Mouse (Mus musculus): ENCODE measurements at regions not wholly inside any gene's neighbourhood (a gene's known extent, or its start where the extent isn't known, plus 50 kb on each side); places are given as distances from the start of the nearest gene placed in this dataset.

DNA sequence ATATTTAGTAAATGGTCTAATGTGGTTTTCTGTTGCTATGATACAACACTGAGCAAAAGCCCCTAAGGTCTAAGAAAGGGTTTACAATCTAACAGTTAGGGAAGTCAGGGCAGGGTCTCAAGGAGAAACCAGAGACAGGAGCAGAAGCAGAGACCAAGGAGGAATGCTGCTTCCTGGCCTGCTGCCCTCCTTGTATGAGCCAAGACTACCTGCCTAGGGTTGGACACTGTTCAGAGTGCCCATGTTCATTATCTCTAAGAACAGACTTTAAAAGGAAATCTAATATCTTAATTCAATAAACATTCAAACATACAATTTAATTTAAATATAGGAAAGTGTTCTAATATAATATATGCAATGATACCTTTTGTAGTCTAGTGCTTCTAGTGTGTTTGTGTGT lies 63.0 kb upstream of the Tmem106b start:
- Histone ChIP-seq H3K27ac (ENCODE audit: low read length) (no peak overlapping the region), H3K4me3 (ENCODE audit: low read depth, low read length) (no peak overlapping the region), H3K27me3 (ENCODE audit: control insufficient read depth, insufficient read depth, low read depth, low read length) (no peaks in the 10 kb centered on the region), H3K4me1 (ENCODE audit: control insufficient read depth, insufficient read depth, low read length) (no peaks in the 10 kb centered on the region), H3K4me2 (ENCODE audit: low read length) (no peak overlapping the region), H3K36me3 (ENCODE audit: control insufficient read depth, insufficient read depth, low read length) (no peaks in the 10 kb centered on the region), H3K9ac (ENCODE audit: low read depth, low read length) (no peak overlapping the region), H3K9me3 (replicated peaks; ENCODE audit: control insufficient read depth, low read length, poor library complexity, severe bottlenecking) (no peaks in the 10 kb centered on the region)
- no peak for ATAC-seq

DNA sequence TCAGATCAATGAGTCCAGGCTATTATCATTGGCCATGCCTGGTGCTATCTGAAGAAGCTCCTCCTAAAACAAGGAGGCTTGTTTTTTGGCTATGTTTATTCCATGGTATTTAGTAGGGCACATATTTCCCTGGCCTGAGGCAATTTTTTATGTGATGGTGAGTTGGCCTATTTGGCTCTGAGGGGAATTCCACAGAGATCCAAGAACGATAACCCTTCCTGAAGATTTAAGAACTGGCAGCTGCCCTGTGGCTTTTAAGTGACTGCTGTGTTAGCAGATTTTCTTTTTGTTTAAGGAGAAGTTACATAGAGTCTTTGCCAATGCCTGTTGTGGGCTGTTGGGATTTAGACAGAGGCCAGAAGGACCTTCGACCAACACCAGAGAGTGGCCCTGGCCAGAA lies 74.9 kb upstream of the Tmem106b start:
- Histone ChIP-seq H3K27ac (ENCODE audit: low read length) (no peak overlapping the region), H3K4me3 (ENCODE audit: low read depth, low read length) (no peak overlapping the region), H3K9ac (ENCODE audit: low read depth, low read length) (no peak overlapping the region), H3K9me3 (replicated peaks; ENCODE audit: control insufficient read depth, low read length, poor library complexity, severe bottlenecking) (no peaks in the 10 kb centered on the region), H3K4me1 (ENCODE audit: control insufficient read depth, insufficient read depth, low read length) (no peaks in the 10 kb centered on the region), H3K27me3 (ENCODE audit: control insufficient read depth, insufficient read depth, low read depth, low read length) (no peaks in the 10 kb centered on the region), H3K36me3 (ENCODE audit: control insufficient read depth, insufficient read depth, low read length) (no peaks in the 10 kb centered on the region), H3K4me2 (ENCODE audit: low read length) (no peak overlapping the region)
- ATAC-seq: no peak
- WGBS: 90% methylated on average over 2 of the region's 2 CpGs

DNA sequence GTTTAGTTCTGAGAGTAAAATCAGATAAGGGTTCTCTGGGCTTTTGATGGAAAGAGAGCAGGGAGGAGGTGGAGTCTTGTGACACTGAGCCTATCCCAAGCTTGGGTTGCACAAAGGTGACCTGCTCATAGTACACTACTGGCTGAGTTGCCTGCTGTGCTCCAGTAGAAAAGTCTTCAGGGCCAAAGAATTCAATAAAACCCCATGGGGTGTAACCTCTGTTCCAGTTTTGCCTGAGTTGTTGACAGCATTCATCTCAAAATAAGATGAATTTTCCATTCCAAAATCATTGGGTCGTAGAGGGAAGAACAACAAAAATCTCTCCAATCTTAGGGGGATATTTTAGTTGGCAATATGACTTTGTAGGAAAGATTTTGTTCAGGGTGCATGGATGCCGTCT lies 75.8 kb upstream of the Tmem106b start:
- WGBS: 85% methylated on average over 2 of the region's 2 CpGs
- ATAC-seq: no peak
- no peaks in the 10 kb centered on the region for H3K36me3 ChIP-seq (ENCODE audit: control insufficient read depth, insufficient read depth, low read length)

DNA sequence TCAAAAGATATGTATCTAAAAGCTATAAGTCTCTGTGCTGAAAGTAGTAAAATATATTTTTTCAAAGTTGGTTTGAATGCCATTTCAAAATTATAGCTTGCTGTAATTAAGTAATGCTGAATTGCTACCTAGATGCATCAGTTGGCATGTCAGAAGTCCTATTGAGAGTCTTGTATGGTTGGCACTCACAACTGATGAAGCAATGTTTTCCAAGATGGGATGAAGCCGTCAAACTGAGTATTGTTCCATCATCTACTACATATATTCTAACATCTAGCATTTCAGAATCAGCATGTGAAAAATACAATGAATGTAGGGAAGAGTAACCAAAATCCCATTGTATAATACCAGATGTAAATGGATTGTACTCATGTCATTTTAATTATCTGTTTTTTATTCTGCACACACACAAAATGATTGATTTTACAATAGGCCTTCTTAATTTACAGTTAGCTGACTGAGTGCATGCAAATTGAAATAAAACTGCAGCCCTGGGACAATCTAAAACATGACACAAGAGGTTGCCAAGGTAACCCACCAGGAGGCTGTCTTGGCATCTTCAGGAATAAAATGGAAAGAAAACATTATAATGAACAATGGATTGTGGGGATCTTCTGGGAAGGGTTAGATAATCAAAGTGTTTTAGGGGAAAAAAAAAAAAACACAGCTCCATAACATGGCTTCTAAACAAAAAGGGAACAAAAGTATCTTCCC lies 92.2 kb upstream of the Tmem106b start:
- H3K9me3 ChIP-seq (replicated peaks; ENCODE audit: control insufficient read depth, low read length, poor library complexity, severe bottlenecking): no peaks in the 10 kb centered on the region
- no peak overlapping the region for H3K4me3 ChIP-seq (ENCODE audit: low read depth, low read length)
- H3K27me3 ChIP-seq (ENCODE audit: control insufficient read depth, insufficient read depth, low read depth, low read length): no peaks in the 10 kb centered on the region
- no peaks in the 10 kb centered on the region for H3K36me3 ChIP-seq (ENCODE audit: control insufficient read depth, insufficient read depth, low read length)
- peaks cover 6% of the 10 kb centered on the region for H3K4me1 ChIP-seq (ENCODE audit: control insufficient read depth, insufficient read depth, low read length)
- 0 out of 2 replicates have a peak overlapping the region, but pooled peaks have one; percentile 42 for H3K27ac ChIP-seq (ENCODE audit: low read length)
- no peak overlapping the region for H3K9ac ChIP-seq (ENCODE audit: low read depth, low read length)
- WGBS: 32% methylated on average over 1 of the region's 1 CpGs
- no peak overlapping the region for H3K4me2 ChIP-seq (ENCODE audit: low read length)
- peak; percentile 86 for ATAC-seq

More for the DNA sequence above, 75.8 kb upstream of the Tmem106b start:
- Histone ChIP-seq H3K9me3 (replicated peaks; ENCODE audit: control insufficient read depth, low read length, poor library complexity, severe bottlenecking) (no peaks in the 10 kb centered on the region), H3K27ac (ENCODE audit: low read length) (no peak overlapping the region), H3K4me1 (ENCODE audit: control insufficient read depth, insufficient read depth, low read length) (no peaks in the 10 kb centered on the region), H3K9ac (ENCODE audit: low read depth, low read length) (no peak overlapping the region), H3K4me2 (ENCODE audit: low read length) (no peak overlapping the region), H3K4me3 (ENCODE audit: low read depth, low read length) (no peak overlapping the region), H3K27me3 (ENCODE audit: control insufficient read depth, insufficient read depth, low read depth, low read length) (no peaks in the 10 kb centered on the region)

DNA sequence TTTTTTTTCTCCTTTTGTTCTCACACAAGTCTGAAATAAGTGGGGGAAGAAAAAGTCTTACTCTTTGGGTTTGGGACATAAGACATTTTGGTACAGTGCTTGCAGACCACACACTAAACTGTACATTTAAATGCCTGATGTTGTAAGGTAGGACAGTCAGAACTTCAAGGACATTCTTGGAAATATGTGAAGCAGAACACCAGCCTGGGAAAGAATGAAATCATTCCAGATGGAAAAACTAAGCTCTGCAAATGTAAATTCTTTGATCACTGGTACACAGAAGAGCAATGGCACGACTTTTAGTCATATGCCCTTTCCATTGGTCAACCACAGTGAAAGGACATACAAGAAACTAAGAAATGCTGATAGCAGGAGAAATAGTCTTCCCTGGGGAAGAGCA lies 98.0 kb upstream of the Tmem106b start:
- Histone ChIP-seq H3K9ac (ENCODE audit: low read depth, low read length) (no peak overlapping the region), H3K36me3 (ENCODE audit: control insufficient read depth, insufficient read depth, low read length) (no peaks in the 10 kb centered on the region), H3K27ac (ENCODE audit: low read length) (no peak overlapping the region), H3K9me3 (replicated peaks; ENCODE audit: control insufficient read depth, low read length, poor library complexity, severe bottlenecking) (no peaks in the 10 kb centered on the region), H3K27me3 (ENCODE audit: control insufficient read depth, insufficient read depth, low read depth, low read length) (no peaks in the 10 kb centered on the region), H3K4me1 (ENCODE audit: control insufficient read depth, insufficient read depth, low read length) (no peaks in the 10 kb centered on the region), H3K4me3 (ENCODE audit: low read depth, low read length) (no peak overlapping the region), H3K4me2 (ENCODE audit: low read length) (no peak overlapping the region)
- 44% methylated on average over 1 of the region's 1 CpGs for WGBS
- no peak for ATAC-seq

DNA sequence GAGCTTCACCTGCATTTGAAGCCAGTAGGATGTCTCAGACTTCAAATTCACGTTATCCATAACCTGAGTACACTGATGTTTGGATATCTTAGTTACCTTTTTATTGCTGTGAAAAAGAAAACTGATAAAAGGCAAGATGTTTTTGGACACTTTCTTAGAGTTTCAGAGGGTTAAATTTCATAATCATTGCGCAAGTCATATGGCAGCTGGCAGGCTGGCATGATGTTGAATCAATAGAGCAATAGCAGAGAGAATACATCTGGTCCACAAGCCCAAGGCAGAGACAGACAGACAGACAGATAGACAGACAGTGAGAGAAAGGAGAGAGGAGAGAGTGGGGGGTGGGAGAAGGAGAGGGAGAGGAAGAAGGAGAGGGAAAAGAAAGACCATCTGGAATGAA lies 102.3 kb upstream of the Tmem106b start:
- H3K4me1 ChIP-seq (ENCODE audit: control insufficient read depth, insufficient read depth, low read length): no peaks in the 10 kb centered on the region

DNA sequence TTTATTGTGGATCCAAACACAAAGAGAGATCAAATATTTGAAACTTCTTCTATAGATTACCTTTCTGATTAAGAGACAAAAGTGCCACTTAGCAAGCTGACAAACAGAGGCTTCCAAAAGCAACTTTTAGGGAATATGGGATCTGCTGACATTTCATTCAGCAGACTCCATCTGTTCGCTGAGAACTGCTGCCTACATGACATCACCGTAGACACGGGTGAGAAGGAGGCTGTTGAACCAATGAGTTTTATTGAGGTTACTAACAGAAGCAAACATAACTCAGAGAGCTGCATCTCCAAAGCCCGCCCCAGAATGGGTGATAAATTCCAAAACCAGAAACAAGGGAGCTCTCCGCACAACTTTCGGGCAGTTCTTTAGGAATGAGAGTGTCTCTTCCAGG lies 111.8 kb upstream of the Tmem106b start:
- Histone ChIP-seq H3K36me3 (ENCODE audit: control insufficient read depth, insufficient read depth, low read length) (no peaks in the 10 kb centered on the region), H3K9ac (ENCODE audit: low read depth, low read length) (no peak overlapping the region), H3K27me3 (ENCODE audit: control insufficient read depth, insufficient read depth, low read depth, low read length) (no peaks in the 10 kb centered on the region), H3K4me3 (ENCODE audit: low read depth, low read length) (no peak overlapping the region), H3K9me3 (replicated peaks; ENCODE audit: control insufficient read depth, low read length, poor library complexity, severe bottlenecking) (no peaks in the 10 kb centered on the region), H3K4me1 (ENCODE audit: control insufficient read depth, insufficient read depth, low read length) (no peaks in the 10 kb centered on the region), H3K27ac (ENCODE audit: low read length) (no peak overlapping the region), H3K4me2 (ENCODE audit: low read length) (no peak overlapping the region)
- ATAC-seq: no peak
- 88% methylated on average over 6 of the region's 6 CpGs for WGBS

More for the DNA sequence above, 102.3 kb upstream of the Tmem106b start:
- no peak overlapping the region for H3K9ac ChIP-seq (ENCODE audit: low read depth, low read length)
- ATAC-seq: no peak
- H3K4me2 ChIP-seq (ENCODE audit: low read length): no peak overlapping the region
- 91% methylated on average over 2 of the region's 2 CpGs for WGBS
- H3K36me3 ChIP-seq (ENCODE audit: control insufficient read depth, insufficient read depth, low read length): no peaks in the 10 kb centered on the region
- H3K27ac ChIP-seq (ENCODE audit: low read length): no peak overlapping the region
- no peaks in the 10 kb centered on the region for H3K9me3 ChIP-seq (replicated peaks; ENCODE audit: control insufficient read depth, low read length, poor library complexity, severe bottlenecking)
- no peaks in the 10 kb centered on the region for H3K27me3 ChIP-seq (ENCODE audit: control insufficient read depth, insufficient read depth, low read depth, low read length)
- no peak overlapping the region for H3K4me3 ChIP-seq (ENCODE audit: low read depth, low read length)

DNA sequence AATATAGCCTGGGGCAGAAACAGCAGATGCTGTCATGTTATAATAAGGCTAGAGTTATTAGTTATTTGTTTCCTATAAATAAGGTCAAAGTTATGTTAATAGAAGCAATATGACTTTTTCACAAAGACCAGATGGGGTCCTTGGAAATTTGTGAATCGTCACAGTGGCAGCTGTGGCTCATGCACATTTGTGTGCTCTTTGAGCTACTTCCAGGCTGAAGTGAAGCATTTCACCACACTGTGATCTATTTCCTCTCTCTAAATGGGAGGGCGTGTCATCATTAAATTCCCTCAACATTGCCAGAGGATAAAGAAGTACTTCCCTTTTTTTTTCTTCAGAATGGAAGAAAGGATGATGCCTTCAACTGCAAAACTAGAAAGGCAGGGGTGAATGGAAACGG lies 157.9 kb upstream of the Tmem106b start:
- no peaks in the 10 kb centered on the region for H3K36me3 ChIP-seq (ENCODE audit: control insufficient read depth, insufficient read depth, low read length)
- no peaks in the 10 kb centered on the region for H3K4me1 ChIP-seq (ENCODE audit: control insufficient read depth, insufficient read depth, low read length)
- WGBS: 73% methylated on average over 3 of the region's 3 CpGs
- H3K27me3 ChIP-seq (ENCODE audit: control insufficient read depth, insufficient read depth, low read depth, low read length): no peaks in the 10 kb centered on the region
- ATAC-seq: no peak
- H3K9me3 ChIP-seq (replicated peaks; ENCODE audit: control insufficient read depth, low read length, poor library complexity, severe bottlenecking): no peaks in the 10 kb centered on the region
- no peak overlapping the region for H3K4me2 ChIP-seq (ENCODE audit: low read length)
- no peak overlapping the region for H3K4me3 ChIP-seq (ENCODE audit: low read depth, low read length)
- H3K27ac ChIP-seq (ENCODE audit: low read length): no peak overlapping the region
- no peak overlapping the region for H3K9ac ChIP-seq (ENCODE audit: low read depth, low read length)

DNA sequence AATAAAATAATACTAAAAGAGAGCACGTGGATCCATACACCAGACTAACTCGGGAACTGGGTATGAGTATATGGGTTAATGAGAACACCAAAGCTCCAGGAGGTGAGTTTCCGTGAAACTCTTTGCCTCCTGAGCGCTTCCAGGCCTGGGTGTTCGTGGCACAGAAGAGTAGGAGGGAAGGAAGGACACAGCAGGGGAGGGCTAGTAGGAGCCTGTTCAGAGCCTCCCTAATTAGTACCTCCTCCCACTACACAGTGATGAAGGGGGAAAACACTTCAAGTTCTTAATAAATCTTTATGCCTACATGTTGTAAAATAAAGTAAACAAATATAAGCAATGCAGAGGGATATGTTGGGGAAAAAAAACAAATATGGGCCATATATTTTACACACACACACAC lies 143.7 kb upstream of the Thsd7a start:
- Histone ChIP-seq H3K9ac (ENCODE audit: low read depth, low read length) (no peak overlapping the region), H3K9me3 (replicated peaks; ENCODE audit: control insufficient read depth, low read length, poor library complexity, severe bottlenecking) (no peaks in the 10 kb centered on the region), H3K4me2 (ENCODE audit: low read length) (no peak overlapping the region), H3K27ac (ENCODE audit: low read length) (no peak overlapping the region), H3K36me3 (ENCODE audit: control insufficient read depth, insufficient read depth, low read length) (no peaks in the 10 kb centered on the region), H3K27me3 (ENCODE audit: control insufficient read depth, insufficient read depth, low read depth, low read length) (no peaks in the 10 kb centered on the region), H3K4me3 (ENCODE audit: low read depth, low read length) (no peak overlapping the region), H3K4me1 (ENCODE audit: control insufficient read depth, insufficient read depth, low read length) (no peaks in the 10 kb centered on the region)
- ATAC-seq: no peak
- 58% methylated on average over 5 of the region's 5 CpGs for WGBS

Data from midbrain, embryonic 16.5 days (tissue).